Mouse (Mus musculus) megakaryocyte, embryonic 14.5 days (primary cell): ENCODE measurements around the gene Nt5c1a. TPM values are rescaled to one million over a fixed set of nuclear protein-coding genes. Genes with fewer than 3 reads are reported as not detected.

Experiments used
- H3K27me3 ChIP-seq: replicated peaks from 2 replicates; pipeline ENCODE3; 2012; ENCODE audit warnings: inconsistent platforms
- H3K36me3 ChIP-seq: replicated peaks from 2 replicates; pipeline ENCODE3; 2012; ENCODE audit warnings: low read length, inconsistent platforms, mixed read lengths
- H3K4me1 ChIP-seq: 2 replicates; pipeline ENCODE4 v1.6.1; 2012; ENCODE audit warnings: inconsistent platforms
- H3K4me3 ChIP-seq: replicated peaks from 2 replicates; pipeline ENCODE3; 2012; ENCODE audit warnings: moderate library complexity, mild to moderate bottlenecking, inconsistent platforms
- H3K9me3 ChIP-seq: 2 replicates; pipeline ENCODE4 v1.6.1; 2012; ENCODE audit warnings: inconsistent platforms
- FLI1 ChIP-seq: IDR thresholded peaks from 2 replicates; pipeline ENCODE4 v1.6.1; 2012; ENCODE audit warnings: low read length, inconsistent platforms, mixed read lengths
- GATA1 ChIP-seq: IDR thresholded peaks from 3 replicates; pipeline ENCODE4 v1.6.1; 2012; ENCODE audit warnings: mixed read lengths, low read length, inconsistent platforms, borderline replicate concordance
- polyA plus RNA-seq: library from polyadenylated mRNA; stranded (reverse); fragments of >175 nt; gene quantifications from 2 replicates; pipeline ENCODE4 v1.2.3, GENCODE M21; 2012; ENCODE audit warnings: low replicate concordance; ENCODE audit not compliant: insufficient read depth

Nt5c1a gene
- polyA plus RNA-seq, 1 experiment, result not detected

DNA sequence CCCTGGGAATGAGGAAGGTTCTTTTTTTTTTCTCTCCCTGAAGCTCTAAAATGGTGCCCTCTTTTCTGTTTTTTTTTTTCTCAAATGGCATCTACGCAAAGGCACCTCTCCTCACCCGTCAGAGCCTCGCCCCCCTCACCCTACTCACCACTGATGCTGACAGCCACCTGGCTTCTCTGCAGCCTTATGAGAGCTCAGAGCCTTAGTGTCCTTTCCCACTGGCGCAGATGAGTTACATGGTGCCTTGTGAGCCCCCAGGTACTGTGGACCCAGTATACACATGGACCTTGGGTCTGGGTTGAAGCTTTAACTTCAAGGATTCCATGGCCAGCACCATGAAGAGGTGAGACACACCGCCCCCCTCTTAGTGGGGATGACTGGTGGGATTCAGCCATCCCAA, 45.3 kb downstream of the Nt5c1a start:
- H3K4me3 ChIP-seq, result no peak overlapping the region
- peaks cover 82% of the 10 kb centered on the region for H3K27me3 ChIP-seq
- H3K9me3 ChIP-seq, result peaks cover 4% of the 10 kb centered on the region
- TF ChIP-seq GATA1 (no peak), FLI1 (no peak)
- peaks cover 4% of the 10 kb centered on the region; the same call in 1 of the 2 replicates for H3K4me1 ChIP-seq
- no peaks in the 10 kb centered on the region for H3K36me3 ChIP-seq

DNA sequence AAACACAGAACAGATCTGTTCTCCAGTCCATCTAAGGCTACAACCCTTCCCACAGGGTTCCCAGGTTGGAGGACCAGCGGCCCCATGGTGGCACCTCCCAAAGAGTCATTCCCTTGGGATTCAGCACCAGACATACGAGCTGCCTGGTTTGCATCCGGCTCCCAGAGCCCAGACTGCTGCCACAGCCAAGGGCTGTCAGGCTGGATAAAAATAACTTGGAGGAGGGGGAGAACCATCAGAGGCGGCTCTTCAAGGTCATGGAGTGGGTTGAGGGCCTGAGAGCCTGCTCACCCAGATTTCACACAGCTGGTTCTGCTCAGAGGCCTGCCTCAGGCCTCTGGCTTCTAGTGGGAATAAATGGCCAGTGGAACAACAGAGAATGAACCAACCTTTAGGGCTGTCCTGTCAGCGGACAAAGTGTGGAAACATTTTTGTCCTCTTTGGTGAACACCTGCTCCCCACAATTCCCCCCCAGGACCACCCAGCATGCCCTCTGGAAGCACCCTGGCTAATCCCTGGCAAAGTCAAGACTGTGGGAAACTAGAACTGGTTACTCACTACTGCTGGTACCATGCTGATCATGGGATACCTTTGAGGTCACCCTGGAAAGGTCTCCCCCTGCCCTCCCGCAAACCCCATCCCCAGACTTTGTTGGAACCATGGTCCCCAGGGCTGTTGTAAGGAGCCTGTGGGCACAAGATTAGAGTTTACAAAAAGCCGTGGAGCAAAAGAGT, 46.0 kb downstream of the Nt5c1a start:
- Histone ChIP-seq H3K36me3 (no peaks in the 10 kb centered on the region), H3K9me3 (peaks cover 4% of the 10 kb centered on the region), H3K4me3 (no peak overlapping the region), H3K4me1 (peaks cover 5% of the 10 kb centered on the region; the same call in 1 of the 2 replicates), H3K27me3 (peaks cover 81% of the 10 kb centered on the region)
- no peak for TF ChIP-seq FLI1
- no peak for TF ChIP-seq GATA1

GRCm38 (mm10) chr4:123248971-123249567, 47.8 kb downstream of the Nt5c1a start:
- Histone ChIP-seq H3K36me3 (no peaks in the 10 kb centered on the region), H3K27me3 (peaks cover 71% of the 10 kb centered on the region), H3K9me3 (peaks cover 4% of the 10 kb centered on the region), H3K4me3 (no peak overlapping the region), H3K4me1 (peaks cover 5% of the 10 kb centered on the region; the same call in 1 of the 2 replicates)
- TF ChIP-seq GATA1, result no peak
- TF ChIP-seq FLI1, result no peak

DNA sequence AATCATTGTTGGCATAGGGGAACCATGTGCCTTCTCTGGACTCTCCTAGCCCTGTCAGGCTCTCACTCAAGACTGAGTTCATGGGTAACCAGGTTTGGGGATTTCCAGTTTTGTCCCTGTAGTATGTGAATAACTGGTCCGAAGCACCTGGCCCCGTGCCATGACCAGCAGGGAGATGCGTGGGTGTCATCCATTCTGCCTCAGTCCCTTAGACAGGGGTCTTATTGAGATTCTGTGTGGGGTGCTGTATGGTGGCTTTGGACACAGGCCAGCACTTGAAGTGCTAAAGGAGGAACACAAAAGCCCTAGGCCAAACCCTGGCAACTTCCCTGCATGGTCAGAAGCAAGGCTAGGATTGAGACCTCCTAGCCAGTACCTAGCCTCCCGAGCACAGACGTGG, 50.9 kb downstream of the Nt5c1a start:
- H3K9me3 ChIP-seq, result peaks cover 4% of the 10 kb centered on the region
- peaks cover 5% of the 10 kb centered on the region; the same call in 1 of the 2 replicates for H3K4me1 ChIP-seq
- no peak overlapping the region for H3K4me3 ChIP-seq
- no peak for TF ChIP-seq FLI1
- no peak for TF ChIP-seq GATA1
- H3K36me3 ChIP-seq, result no peaks in the 10 kb centered on the region
- H3K27me3 ChIP-seq, result peaks cover 49% of the 10 kb centered on the region

DNA sequence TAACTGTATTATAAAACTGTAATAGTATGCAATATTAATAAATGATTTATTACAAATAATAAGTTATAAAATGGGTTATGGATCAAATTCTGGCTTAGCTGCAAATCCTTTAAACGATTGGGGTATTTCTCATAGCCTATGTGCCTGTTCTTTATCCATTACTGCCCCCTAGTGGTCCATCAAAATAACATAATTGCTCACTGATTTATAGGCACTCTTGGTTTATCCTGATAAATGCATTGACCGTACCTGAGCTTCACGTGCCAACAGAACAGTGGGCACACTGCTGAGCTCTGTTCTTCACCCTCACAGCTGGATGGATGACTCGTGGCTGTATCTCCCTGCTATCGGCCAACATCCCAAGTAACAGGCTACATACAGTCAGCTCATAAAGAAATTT, 53.3 kb downstream of the Nt5c1a start:
- peaks cover 5% of the 10 kb centered on the region; the same call in 1 of the 2 replicates for H3K4me1 ChIP-seq
- H3K4me3 ChIP-seq, result no peak overlapping the region
- TF ChIP-seq GATA1, result no peak
- TF ChIP-seq FLI1, result no peak
- no peaks in the 10 kb centered on the region for H3K36me3 ChIP-seq
- H3K27me3 ChIP-seq, result peaks cover 30% of the 10 kb centered on the region
- peaks cover 4% of the 10 kb centered on the region for H3K9me3 ChIP-seq

DNA sequence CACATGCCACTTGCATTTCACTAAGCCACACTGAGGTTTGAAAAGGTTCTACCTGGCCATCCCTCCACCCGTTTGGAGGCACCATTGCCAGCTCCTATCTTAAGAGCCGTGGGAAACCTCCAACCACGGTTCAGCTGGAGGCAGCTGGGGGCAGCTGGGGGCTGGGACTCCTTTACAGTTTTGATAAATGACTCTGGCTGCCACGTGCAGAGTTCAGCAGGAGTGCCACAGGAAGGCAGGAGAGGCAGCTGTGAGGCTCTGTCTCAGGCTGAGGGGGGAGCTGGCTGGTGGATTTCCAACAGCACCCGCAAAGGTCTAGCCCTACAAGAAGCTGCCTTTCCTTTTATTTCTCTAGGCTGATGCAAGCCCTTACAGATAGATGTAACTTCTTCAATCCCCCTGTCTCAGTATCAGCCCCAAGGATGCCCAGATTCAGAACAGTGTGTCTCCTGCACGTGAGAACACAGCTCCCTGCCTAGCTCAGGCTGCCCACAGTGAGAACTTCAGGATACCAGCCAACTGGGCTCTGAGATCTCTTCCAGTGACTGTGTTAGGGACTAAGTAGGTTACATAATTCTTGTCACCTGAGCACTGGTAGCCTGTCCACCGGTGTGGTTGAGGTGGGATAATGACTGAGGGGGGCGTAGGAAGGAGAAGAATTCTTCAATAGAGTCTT, 58.9 kb downstream of the Nt5c1a start:
- H3K4me1 ChIP-seq, result peaks cover 10% of the 10 kb centered on the region
- no peaks in the 10 kb centered on the region for H3K36me3 ChIP-seq
- no peaks in the 10 kb centered on the region for H3K9me3 ChIP-seq
- TF ChIP-seq GATA1 (no peak), FLI1 (no peak)
- H3K27me3 ChIP-seq, result peaks cover 41% of the 10 kb centered on the region
- H3K4me3 ChIP-seq, result no peak overlapping the region

- H3K27me3 ChIP-seq, result peaks cover 47% of the 10 kb centered on the region
- TF ChIP-seq GATA1 (no peak), FLI1 (no peak)
- H3K4me1 ChIP-seq, result peaks cover 10% of the 10 kb centered on the region
- no peak within 1 kb of the TSS for H3K4me3 ChIP-seq
- no peaks in the 10 kb centered on the region for H3K36me3 ChIP-seq
- H3K9me3 ChIP-seq, result no peaks in the 10 kb centered on the region
Measured at GRCm38 (mm10) chr4:123261721-123262401, 60.6 kb downstream of the Nt5c1a start, which contains the start of gene Pabpc4. Gene Pabpc4, plus strand, starts transcription at chr4:123262351.

Other genes with a start within 250 kb of the Nt5c1a start
- 0.12 and 14.4 TPM in 2 replicates for gene Mfsd2a, start 240.3 kb upstream of the Nt5c1a start, polyA plus RNA-seq
- not detected in 2 replicates for gene Mycl, start 205.9 kb upstream of the Nt5c1a start, polyA plus RNA-seq
- 0.85 and 3.7 TPM in 2 replicates for gene Trit1, start 184.9 kb upstream of the Nt5c1a start, polyA plus RNA-seq
- not detected in 2 replicates for gene Bmp8b, start 96.3 kb upstream of the Nt5c1a start, polyA plus RNA-seq
- 3.0 TPM in 1 of 2 replicates, not detected in the other for gene Oxct2b, start 85.2 kb upstream of the Nt5c1a start, polyA plus RNA-seq
- gene Ppie, start 61.6 kb upstream of the Nt5c1a start, polyA plus RNA-seq, result 4.7 TPM in 1 of 2 replicates, not detected in the other
- gene Hpcal4, start 18.3 kb upstream of the Nt5c1a start, polyA plus RNA-seq, result not detected in 2 replicates
- not detected in 2 replicates for gene Heyl, start 32.1 kb downstream of the Nt5c1a start, polyA plus RNA-seq
- gene Pabpc4, start 60.8 kb downstream of the Nt5c1a start, polyA plus RNA-seq, result 478 and 1,194 TPM in 2 replicates
- 0.56 TPM in 1 of 2 replicates, not detected in the other for gene Oxct2a, start 122.1 kb downstream of the Nt5c1a start, polyA plus RNA-seq
- gene Bmp8a, start 141.7 kb downstream of the Nt5c1a start, polyA plus RNA-seq, result 5.1 and 11.5 TPM in 2 replicates